Mouse (Mus musculus) kidney, postnatal 14 days (tissue): ENCODE data around the gene Trp53i11.

ENCODE experiments used
- DNase-seq: peaks from one replicate; pipeline ENCODE4 v3.0.0; 2022; ENCODE audit warnings: mixed read lengths

The Trp53i11 gene

GRCm38 (mm10) chr2:93172460-93172859 is 14.9 kb upstream of the Trp53i11 start:
- no peak for DNase-seq

DNA sequence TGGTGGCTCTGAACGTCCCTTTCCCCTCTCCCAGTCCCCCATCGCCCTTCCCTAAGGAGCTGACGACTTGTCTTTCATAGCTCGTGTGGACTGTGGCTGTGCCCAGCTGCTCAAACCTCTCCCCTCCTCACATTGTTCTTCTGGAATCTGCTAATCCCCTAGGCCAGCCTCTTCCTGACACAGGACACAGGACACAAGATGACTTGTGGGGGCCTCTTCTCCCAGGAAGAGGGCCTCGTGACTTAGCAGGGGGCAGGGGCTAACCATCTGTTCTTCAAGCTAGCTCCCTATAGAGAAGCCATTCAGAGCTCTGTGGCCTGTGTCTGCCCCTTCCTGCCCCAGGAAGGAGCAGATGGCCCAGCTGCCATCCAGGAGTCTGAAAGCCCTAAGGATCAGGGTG is 13.2 kb upstream of the Trp53i11 start:
- DNase-seq, result no peak

DNA sequence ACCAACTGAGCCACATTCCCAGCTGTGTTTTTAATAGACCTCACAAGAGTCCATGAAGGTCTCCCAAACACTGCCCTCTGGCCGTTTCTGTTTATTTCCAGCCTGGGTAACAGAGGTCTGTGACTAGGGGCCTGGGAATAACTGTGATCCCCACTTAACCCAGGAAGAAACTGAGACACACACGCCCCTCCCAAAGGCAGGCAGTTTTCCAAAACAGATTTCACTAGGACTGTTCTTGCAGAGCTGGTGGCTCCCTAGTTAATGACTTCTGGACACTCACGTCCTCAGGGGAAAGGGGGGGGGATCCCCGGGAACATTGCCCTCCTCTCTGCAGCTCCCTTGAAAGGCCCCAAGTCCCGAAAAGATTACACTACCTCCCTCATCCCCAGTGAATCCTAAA is 12.1 kb upstream of the Trp53i11 start:
- DNase-seq, result peak; percentile 76

GRCm38 (mm10) chr2:93175721-93176120 is 11.6 kb upstream of the Trp53i11 start:
- no peak for DNase-seq

DNA sequence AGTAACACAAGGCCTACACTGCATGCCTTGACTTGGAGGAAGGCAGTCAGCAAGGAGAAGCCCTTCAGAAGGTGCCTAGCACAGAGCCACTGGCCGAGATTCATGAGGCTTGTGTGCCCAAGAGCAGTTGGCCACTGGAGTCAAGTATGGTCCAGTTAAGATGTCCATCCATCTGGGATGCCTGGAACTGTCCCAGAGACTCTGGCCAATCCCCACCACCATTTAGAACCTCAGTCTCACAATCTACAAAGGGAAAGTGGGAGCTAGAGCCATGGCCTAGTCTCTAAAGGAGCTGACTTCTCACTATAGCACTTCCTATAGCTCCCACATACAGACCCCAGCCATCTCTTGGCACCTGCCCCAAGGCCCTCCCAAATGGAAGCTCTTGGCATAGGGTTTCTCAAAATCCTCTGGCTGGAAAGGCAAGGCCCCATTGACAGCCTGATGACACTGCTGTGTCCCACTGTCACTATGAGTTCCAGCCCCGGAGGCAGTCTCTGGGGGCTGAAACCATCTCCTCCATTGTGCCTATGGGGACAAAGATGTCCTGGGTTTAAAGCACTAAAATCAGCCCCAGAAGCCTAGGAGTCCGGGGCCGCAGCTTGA is 11.1 kb upstream of the Trp53i11 start:
- no peak for DNase-seq

- DNase-seq, result no peak
These were observed 10.3 kb upstream of the Trp53i11 start for GRCm38 (mm10) chr2:93176871-93177667.

DNA sequence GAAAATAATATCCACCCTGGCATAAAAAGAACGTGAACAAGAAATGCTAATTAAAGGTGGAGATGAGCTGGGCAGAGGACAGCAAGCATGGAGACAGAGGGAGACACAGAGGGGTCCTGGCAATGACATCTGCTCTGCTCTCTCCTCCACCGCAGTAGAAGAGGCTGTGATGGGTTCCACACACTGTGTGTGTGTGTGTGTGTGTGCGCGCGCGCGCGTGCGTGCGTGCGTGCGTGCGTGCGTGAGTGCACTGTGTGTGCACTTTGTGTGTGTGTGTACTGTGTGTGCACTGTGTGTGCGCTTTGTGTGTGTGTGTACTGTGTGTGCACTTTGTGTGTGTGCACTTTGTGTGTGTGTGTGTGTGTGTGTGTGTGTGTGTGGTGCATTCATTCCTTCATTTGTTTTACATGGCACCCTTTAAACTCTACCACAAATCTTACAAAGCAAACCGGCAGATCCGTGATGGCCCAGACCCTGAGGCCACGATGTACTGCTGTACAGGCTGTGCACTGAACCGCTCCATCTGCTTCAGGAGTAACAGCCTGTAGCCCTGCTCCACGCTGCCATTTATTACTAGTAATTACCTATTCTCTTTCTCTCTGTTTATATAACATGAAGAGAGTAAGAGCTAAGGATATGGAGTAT is 9.6 kb upstream of the Trp53i11 start:
- DNase-seq, result no peak

GRCm38 (mm10) chr2:93178313-93178677 is 9.1 kb upstream of the Trp53i11 start:
- no peak for DNase-seq

- DNase-seq, result no peak
These were observed 7.7 kb upstream of the Trp53i11 start for GRCm38 (mm10) chr2:93179603-93180002.

GRCm38 (mm10) chr2:93180077-93180844 is 7.1 kb upstream of the Trp53i11 start:
- DNase-seq, result peak; percentile 44

DNA sequence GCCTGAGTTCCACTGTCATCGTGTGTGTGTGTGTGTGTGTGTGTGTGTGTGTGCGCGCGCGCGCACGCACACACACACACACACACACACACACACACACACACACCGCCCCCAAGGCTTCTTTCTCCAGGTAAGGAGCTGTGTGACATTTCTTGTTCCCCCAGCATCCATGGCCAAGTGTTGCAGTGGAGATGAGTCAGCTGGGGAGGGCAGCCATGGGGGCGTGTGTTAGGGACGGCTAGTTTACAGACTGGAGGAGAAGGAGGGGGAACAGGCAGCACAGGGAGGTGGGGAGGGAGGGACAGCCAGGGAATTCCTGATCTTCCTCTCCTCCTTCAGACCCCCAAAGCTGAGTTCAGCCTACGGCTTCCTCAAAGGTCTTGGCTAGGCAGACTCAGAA is 4.5 kb upstream of the Trp53i11 start:
- DNase-seq, result no peak

DNA sequence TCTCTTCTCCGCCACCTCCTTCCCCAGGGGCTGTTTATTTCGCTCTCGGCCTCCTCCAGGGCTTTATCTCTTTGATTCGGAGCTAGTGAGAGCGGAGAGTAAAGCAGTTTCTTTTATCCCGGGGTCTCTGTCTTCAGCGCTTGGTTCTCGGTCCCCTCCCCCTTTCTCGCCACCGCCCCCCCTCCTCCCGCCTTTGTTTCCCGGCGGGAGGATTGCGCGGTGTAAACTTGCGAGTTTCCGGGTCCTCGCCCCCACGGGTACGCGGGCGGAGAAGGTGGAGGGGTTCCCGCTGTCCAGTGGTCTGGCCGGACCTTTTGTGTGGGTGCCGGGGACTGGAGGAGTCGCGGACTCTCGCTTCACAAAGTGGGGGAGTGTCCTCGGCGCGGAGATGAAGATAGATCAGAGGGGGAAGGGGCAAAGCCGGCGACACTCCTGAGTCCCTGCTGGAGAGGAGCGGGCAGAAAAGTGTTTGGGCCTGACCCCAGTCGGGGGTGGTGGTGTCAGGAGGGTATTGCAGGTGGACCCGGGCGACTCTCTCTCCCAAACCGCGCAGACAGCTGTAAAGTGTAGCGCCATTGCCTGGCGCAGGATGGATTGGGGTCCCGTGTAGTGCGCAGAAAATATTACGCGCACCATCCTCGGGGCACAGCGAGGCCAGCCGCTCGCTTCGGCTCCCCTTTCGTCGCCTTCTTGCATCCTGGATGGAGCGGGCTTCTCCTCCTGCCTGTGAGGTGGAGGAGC is 842 bp downstream of the Trp53i11 start:
- DNase-seq, result peak; percentile 40

DNA sequence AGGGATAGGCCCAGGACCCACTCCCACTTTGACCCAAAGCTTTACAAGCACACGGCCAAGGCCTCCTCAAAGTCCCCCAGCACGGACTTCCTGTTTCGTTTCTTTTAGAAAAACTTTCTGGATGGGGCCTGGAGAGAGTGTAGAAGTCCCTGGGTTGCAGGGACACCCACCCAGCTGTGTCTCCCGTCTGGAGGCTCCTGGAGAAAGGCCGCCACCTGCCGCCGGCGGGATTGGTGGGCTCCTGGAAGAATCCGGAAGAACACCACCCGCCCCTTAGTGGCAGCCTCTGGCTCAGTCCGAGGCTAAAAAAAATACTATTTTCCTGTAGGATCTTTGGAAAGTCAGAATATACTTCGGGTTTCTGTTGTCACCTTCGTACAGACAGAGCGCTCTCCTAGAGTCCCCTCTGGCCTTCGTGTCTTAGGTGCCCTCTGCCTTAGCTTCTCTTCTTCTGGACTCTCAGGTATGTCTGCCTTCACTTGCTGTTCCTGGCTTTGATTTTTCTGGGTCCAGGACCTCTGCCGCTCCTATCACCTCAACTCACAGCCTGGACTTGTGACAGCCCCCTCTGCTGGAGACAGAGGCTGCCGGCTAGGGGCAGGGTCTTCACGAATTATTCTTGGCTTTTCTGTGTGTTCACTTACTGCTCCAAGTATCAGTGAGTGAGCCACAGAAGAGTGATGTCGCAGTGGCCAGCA is 1.6 kb downstream of the Trp53i11 start:
- peak; percentile 70 for DNase-seq

DNA sequence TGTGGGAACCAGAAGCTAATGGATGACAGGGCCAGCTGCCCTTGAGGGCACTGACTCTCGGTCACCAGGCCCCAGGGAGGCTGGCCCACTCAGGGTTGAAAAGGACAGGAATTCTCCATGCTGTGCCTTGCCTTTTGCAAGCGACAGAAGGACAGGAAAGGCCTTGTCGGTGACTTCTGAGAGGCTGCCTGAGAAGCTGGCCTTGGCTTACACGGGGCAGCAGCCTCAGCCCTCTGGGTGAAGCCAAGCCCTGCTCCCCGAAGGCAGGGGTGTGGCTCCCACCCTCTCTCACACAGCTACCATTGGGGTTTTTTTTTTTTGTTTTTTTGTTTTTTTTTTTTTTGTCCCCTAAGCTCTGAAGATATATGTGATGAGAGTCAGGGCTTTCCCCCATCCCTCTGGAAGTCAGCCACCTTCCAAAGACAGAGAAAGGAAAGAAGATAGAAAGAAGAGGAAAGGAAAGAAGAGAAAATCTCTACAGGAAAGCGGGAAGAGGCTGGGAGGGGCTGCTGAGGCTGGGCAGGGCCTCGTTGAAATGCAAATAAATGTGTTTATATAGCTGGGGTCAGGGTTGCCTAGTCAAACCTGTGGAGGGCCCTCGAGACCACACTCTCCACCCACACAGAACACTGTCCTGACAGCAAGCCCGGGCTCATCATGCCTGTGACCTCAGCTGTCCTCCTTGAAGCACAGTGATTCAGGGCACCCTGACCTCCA is 3.6 kb downstream of the Trp53i11 start:
- peak; percentile 52 for DNase-seq

DNA sequence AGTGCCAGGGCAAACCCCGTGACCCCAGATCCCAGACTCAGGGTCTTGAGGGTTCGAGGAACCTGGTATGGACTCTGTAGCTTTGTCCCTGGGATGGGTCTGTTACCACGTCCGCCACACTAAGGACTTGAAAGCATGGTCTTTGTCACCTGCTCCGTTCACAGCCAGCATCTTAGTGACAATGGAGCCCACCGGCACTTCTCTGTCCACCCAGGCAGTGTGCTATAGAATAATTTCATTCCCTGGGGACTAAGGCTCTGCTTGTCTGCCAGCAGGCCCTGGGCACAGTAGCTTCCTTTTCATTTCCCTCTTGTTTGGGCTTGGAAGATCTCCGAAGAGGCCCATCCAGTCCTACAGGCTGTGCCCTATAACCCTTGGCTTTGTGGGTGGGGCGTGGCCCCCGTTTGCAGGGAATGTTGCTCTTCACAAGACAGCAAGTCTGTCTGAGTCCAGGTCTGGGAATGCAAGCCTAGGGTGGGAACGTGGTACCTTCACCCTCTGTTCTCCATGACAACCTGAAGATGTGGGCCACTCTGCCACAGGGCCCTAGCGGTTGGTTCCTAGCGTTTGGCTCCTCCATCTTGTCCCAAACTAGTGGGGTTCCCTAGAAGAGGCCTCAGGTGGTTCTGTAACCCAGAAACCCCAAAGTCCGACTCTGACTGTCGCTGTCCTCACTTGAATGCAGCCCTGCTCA is 4.3 kb downstream of the Trp53i11 start:
- no peak for DNase-seq

DNA sequence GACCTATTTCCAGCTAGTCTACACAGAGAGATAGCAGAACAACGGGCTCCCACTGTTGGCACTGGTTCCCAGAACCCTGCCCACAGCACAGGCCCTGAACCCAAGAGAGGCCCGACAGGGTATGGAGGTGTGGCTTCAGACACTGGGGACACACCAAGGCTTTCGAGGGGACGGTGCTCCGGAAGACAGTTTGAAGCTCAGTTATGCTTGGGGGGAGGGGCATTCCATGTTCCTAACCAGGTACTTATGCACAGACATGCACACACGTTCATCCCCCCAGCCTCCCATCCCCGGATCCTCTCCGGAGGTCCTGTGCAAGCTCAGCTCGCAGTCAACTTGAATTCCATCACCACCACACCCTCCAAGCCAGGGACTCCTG is 4.8 kb downstream of the Trp53i11 start:
- DNase-seq, result no peak

DNA sequence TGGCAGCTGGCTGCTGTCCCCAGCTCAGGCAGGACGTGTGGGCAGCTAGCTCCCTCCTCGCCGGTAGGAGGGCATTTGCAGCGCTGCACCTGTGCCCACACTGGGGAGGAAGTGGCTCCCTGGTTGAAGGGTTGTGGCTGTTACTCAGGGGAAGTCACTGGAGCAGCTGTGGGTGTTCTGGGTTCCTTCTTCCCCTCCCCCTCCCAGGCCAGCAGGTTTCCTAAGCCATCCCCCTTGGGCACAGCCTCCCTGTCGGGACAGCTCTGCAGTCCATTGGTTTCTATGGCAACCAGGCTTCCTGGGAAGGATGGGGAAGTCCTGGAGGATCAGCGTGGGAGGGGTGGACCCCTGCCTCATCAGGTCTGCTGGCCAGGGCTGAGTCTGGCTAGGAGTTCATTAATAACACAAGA is 5.3 kb downstream of the Trp53i11 start:
- DNase-seq, result peak; percentile 51

DNA sequence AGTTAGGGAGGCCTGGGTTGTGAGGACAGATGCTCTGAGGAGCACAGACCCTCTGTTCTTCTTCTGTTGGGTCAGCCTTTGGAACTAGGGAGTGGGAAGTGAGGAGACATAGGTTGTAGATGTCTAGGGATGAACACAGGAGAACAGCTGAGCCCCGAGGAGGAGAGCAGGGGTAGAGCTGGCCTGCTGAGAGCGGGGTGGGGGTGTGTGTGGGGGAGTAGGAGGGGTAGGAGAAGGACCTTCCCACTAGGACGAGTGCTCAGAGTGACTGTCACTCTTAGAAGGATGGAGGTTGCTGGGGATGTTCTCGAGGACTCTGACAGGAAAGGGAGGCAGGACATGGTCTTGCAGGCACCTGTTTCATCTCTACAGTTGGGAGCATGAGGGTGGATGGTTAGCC is 6.5 kb downstream of the Trp53i11 start:
- DNase-seq, result no peak

DNA sequence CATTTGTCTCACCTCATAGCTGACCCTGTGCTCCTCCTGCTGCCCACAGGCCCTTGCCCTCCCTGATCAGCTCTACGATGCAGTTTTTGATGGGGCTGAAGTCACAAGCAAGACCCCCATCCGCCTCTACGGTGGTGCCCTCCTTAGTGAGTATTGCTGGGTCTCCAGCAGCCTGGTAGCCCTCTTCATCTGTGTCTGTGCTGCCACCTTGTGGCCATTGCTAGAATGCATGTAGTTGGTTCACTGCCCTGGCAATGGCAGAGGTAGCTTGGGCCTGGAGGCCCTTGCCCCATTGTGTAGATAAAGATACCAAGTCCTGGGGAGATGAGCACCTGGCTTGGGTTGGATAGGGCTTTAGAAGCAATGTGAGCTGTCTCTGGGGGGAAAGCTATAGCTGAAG is 11.5 kb downstream of the Trp53i11 start:
- peak; percentile 92 for DNase-seq

DNA sequence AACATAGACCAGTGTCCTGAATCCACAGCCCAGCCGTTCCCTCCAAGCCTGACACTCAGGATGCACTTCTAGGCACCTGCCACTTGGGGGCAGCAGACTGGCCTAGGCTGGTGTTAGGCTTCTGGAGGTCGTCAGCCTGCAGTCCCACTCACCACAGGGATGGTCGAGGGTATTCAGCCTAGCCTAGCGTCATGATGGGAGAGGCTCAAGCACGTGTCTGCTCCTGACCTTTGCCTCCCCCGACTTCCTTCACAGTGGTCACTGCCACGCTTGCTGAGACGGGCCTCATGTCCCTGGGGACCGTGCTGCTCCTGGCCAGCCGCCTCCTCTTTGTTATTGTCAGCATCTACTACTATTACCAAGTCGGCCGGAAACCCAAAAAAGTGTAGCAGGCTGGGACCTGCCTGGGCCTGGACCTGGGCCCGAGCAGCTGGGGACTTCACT is 12.2 kb downstream of the Trp53i11 start:
- peak; percentile 88 for DNase-seq
